Mouse (Mus musculus): Measurements from ENCODE around the gene Myo5a. TPM values are rescaled to one million over a fixed set of nuclear protein-coding genes. Genes with fewer than 3 reads are reported as not detected.

Gene Myo5a
- polyA plus RNA-seq, 1 experiment from 2014 or later = 48.0 TPM

DNA sequence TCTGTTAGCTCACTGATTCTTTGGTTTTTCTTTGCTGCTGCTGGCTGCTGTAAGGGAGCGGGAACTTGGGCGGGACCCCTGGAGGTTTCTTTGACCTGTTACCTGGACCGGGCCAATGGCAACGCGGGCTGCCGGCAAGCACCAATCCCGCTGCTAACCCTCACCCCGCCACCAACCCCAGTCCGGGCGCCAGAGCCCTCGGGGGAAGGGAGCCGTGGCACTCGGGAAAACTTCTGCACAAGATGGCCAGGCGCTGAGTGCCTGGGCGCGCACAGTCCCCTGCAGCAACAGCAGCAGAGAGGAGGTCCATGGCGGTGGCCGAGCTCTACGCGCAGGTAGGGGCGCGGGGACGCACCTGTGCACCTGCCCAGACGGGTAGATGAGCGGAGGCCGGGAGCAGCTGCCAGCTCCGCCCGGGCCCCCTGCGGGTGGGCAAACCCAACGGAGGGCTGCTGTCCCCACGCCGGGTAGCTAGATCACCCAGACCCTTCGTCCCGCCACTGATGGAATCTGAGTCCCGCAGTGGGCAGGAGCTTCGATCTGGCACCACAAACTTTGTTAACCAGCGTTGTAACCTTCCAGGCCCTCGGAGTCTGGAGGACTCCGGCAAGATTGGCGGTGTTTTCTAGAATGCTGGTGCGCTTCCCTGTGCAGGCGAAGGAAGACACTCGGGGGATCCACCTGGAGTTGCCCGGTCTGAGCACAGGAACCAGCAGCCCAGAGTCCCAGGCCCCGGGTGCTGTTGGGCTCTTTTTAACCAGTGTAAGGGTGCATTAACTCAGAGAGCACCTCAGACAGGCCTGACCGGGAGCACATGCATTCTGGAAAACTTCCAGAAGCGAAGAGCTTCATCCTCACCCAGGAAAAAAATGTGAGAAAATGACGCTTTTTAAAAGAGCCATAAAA lies 161.3 kb downstream of the Myo5a start, which contains the start of gene Myo5c:
Myo5c (plus strand) TSS at position 180 of the 906 bp plus-strand sequence.
- peak within 1 kb of the TSS; percentile 58 for H3K4me2 ChIP-seq (ENCODE audit: low read length)
- 4% methylated on average over 48 of the region's 48 CpGs for WGBS
- H3K27me3 ChIP-seq (ENCODE audit: control insufficient read depth, insufficient read depth, low read length) = peaks cover 22% of the 10 kb centered on the region
- H3K36me3 ChIP-seq (ENCODE audit: control insufficient read depth, insufficient read depth, low read length) = no peaks in the 10 kb centered on the region
- peaks cover 7% of the 10 kb centered on the region; the same call in 1 of the 2 replicates for H3K4me1 ChIP-seq (ENCODE audit: control insufficient read depth, insufficient read depth, low read length)
- no peaks in the 10 kb centered on the region for H3K9me3 ChIP-seq (ENCODE audit: control insufficient read depth, low read length)
- H3K4me3 ChIP-seq (replicated peaks; ENCODE audit: low read depth, low read length) = peak within 1 kb of the TSS; percentile 30
- no peak within 1 kb of the TSS for H3K9ac ChIP-seq (replicated peaks; ENCODE audit: low read length)
- peak; percentile 37; the same call in 1 of the 2 replicates for ATAC-seq (ENCODE audit: low FRiP score, low TSS enrichment)
- DNase-seq = peak; percentile 31
- no peak within 1 kb of the TSS for H3K27ac ChIP-seq (replicated peaks; ENCODE audit: low read depth, low read length)

DNA sequence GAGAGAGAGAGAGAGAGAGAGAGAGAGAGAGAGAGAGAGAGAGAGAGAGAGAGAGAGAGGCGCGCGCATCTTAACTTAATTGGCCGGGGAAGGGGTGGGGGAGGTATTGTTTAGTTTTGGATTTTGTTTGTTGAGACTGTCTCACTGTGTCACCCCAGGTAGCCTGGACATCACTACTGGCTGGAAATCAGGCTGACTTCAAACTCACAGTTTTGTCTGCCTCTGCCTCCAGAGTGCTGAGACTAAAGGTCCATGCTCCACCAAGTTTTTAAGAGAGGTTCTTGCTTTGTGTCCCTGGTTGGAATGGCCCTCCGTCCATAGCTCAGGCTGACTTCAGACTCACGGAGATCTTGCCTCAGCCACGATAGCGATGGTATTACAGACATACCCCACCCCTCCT lies 162.0 kb downstream of the Myo5a start:
- Histone ChIP-seq H3K9ac (replicated peaks; ENCODE audit: low read length) (no peak overlapping the region), H3K36me3 (ENCODE audit: control insufficient read depth, insufficient read depth, low read length) (no peaks in the 10 kb centered on the region), H3K27ac (replicated peaks; ENCODE audit: low read depth, low read length) (no peak overlapping the region), H3K9me3 (ENCODE audit: control insufficient read depth, low read length) (no peaks in the 10 kb centered on the region), H3K4me1 (ENCODE audit: control insufficient read depth, insufficient read depth, low read length) (peaks cover 7% of the 10 kb centered on the region; the same call in 1 of the 2 replicates), H3K27me3 (ENCODE audit: control insufficient read depth, insufficient read depth, low read length) (peaks cover 22% of the 10 kb centered on the region), H3K4me3 (replicated peaks; ENCODE audit: low read depth, low read length) (no peak overlapping the region), H3K4me2 (ENCODE audit: low read length) (no peak overlapping the region)
- WGBS = 16% methylated on average over 8 of the region's 8 CpGs
- no peak for DNase-seq
- ATAC-seq (ENCODE audit: low FRiP score, low TSS enrichment) = no peak

DNA sequence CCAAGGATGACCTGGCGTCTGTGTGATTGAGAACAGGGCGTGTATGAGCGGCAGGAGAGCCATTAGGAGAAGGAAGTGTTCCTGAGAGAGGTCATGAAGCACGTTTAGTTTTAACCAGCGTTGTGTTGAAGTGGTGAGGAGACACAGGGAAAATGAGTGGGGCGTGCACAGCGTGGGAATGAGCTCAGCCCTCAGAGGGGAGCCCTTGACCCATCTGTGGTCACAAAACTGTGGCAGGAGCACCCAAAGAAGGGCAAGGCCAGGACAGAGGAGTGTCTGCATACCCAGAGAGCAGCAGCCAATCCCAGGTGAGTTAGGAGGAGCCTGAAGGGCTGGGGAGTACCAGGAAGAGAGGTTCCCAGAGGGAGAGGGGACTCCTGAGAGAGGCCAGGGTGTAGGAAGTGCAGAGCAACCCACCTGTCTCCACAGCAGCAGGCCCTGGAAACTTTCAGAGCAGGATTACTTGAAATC lies 163.5 kb downstream of the Myo5a start:
- peaks cover 22% of the 10 kb centered on the region for H3K27me3 ChIP-seq (ENCODE audit: control insufficient read depth, insufficient read depth, low read length)
- ATAC-seq (ENCODE audit: low FRiP score, low TSS enrichment) = no peak
- H3K9ac ChIP-seq (replicated peaks; ENCODE audit: low read length) = no peak overlapping the region
- peaks cover 7% of the 10 kb centered on the region; the same call in 1 of the 2 replicates for H3K4me1 ChIP-seq (ENCODE audit: control insufficient read depth, insufficient read depth, low read length)
- 41% methylated on average over 7 of the region's 7 CpGs for WGBS
- no peak for DNase-seq
- no peaks in the 10 kb centered on the region for H3K9me3 ChIP-seq (ENCODE audit: control insufficient read depth, low read length)
- H3K4me2 ChIP-seq (ENCODE audit: low read length) = no peak overlapping the region
- H3K4me3 ChIP-seq (replicated peaks; ENCODE audit: low read depth, low read length) = no peak overlapping the region
- no peak overlapping the region for H3K27ac ChIP-seq (replicated peaks; ENCODE audit: low read depth, low read length)
- no peaks in the 10 kb centered on the region for H3K36me3 ChIP-seq (ENCODE audit: control insufficient read depth, insufficient read depth, low read length)

DNA sequence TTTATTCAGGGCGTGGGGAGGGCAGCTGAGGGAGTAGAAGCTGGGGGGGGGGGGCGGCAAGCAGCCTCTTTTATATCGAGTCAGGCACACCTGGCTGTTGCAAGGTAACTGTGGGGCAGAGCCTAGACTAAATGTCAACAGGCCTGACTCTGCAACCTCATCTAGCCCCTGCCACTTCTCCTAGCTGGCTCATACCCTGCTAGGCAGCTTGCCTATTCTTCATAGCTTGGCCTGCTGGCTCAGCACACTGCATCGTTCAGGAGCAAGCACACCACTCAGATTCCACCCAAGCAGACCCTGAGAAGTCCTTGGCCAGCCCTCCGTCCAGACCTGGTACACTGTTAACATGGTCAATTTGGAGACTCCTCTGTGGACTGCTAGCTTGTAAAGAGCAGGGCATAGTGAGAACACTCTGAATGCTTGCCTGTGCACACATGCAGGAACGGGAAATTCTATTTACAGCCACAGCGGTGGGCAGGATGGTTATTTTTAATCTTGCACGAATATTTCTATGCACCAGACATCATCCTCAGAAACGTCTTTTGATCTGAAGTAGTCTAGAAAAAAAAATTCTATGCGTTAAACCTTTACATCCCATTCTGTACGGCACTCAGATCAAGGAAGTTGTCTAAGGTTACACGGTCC lies 164.3 kb downstream of the Myo5a start:
- ATAC-seq (ENCODE audit: low FRiP score, low TSS enrichment) (no peak), DNase-seq (no peak)
- Histone ChIP-seq H3K27ac (replicated peaks; ENCODE audit: low read depth, low read length) (no peak overlapping the region), H3K4me3 (replicated peaks; ENCODE audit: low read depth, low read length) (no peak overlapping the region), H3K4me1 (ENCODE audit: control insufficient read depth, insufficient read depth, low read length) (peaks cover 7% of the 10 kb centered on the region; the same call in 1 of the 2 replicates), H3K9me3 (ENCODE audit: control insufficient read depth, low read length) (no peaks in the 10 kb centered on the region), H3K4me2 (ENCODE audit: low read length) (no peak overlapping the region), H3K9ac (replicated peaks; ENCODE audit: low read length) (no peak overlapping the region), H3K36me3 (ENCODE audit: control insufficient read depth, insufficient read depth, low read length) (no peaks in the 10 kb centered on the region), H3K27me3 (ENCODE audit: control insufficient read depth, insufficient read depth, low read length) (peaks cover 22% of the 10 kb centered on the region)
- WGBS = 77% methylated on average over 12 of the region's 12 CpGs

DNA sequence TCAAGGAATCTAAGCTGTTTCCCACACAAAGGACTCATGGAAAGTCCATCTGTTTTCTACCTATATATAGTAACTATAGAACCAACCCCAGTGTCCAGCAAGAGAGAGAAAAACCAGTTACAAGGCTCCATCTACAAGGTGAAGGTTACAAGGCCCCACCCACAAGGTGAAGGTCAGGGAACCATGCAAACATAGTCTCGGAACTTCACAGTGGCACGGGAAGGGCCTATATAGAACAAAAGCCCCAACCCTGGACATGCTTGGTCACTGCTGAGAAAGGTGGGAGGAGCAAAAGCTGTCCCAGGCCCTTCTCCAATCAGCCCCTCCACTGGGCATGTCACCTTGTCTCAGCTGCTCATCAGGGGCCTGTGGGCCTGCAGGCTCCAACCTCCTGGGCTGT lies 164.9 kb downstream of the Myo5a start:
- H3K27me3 ChIP-seq (ENCODE audit: control insufficient read depth, insufficient read depth, low read length) = peaks cover 19% of the 10 kb centered on the region
- no peak overlapping the region for H3K27ac ChIP-seq (replicated peaks; ENCODE audit: low read depth, low read length)
- DNase-seq (no peak), ATAC-seq (ENCODE audit: low FRiP score, low TSS enrichment) (no peak)
- no peak overlapping the region for H3K4me2 ChIP-seq (ENCODE audit: low read length)
- H3K4me3 ChIP-seq (replicated peaks; ENCODE audit: low read depth, low read length) = no peak overlapping the region
- no peaks in the 10 kb centered on the region for H3K36me3 ChIP-seq (ENCODE audit: control insufficient read depth, insufficient read depth, low read length)
- no peak overlapping the region for H3K9ac ChIP-seq (replicated peaks; ENCODE audit: low read length)
- no peaks in the 10 kb centered on the region for H3K9me3 ChIP-seq (ENCODE audit: control insufficient read depth, low read length)
- WGBS = 65% methylated on average over 2 of the region's 2 CpGs
- peaks cover 7% of the 10 kb centered on the region; the same call in 1 of the 2 replicates for H3K4me1 ChIP-seq (ENCODE audit: control insufficient read depth, insufficient read depth, low read length)

DNA sequence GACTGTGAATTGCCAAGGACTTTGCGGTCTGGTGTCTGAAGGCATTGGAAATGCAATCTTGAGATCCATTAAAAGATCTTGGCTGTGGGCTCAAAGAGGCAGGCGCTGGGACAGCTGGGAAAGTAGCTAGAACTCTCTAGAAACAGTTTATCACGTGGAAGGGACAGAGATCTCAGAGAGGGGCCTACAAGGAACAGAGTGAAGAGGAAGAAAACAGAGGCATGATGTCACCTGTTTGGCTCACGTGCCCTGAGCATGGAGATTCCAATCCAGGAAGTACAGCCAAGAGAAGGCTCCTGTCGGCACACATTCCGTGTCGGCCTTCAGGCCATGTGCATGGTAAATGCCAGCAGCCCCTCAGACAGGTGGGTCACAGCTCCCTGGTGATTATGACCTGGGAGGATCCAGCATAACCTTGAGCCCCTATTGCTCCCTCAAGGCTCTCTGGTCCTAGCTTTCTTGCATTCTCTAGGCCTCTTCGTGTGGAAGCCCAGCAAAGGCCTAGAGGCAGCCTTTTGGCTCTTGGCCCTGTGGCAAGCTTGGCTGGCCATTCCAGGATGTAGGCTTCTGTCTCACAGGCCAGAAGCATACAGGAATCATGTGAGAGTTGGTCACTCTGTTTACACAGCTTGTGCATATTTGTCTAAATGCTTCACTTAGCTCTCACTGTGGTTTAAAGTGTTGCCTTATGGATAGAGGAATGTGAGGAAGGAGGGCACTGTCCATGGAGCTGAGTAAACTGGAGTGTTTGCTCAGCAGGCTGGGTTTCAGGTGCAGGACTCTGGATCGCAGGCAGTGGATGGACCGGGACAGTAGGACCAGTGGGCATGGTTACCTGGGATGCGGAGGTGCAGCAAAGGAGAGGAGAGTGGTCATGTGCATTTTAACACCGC lies 165.8 kb downstream of the Myo5a start:
- Histone ChIP-seq H3K27ac (replicated peaks; ENCODE audit: low read depth, low read length) (no peak overlapping the region), H3K36me3 (ENCODE audit: control insufficient read depth, insufficient read depth, low read length) (no peaks in the 10 kb centered on the region), H3K4me1 (ENCODE audit: control insufficient read depth, insufficient read depth, low read length) (peaks cover 7% of the 10 kb centered on the region; the same call in 1 of the 2 replicates), H3K27me3 (ENCODE audit: control insufficient read depth, insufficient read depth, low read length) (peaks cover 10% of the 10 kb centered on the region), H3K4me3 (replicated peaks; ENCODE audit: low read depth, low read length) (no peak overlapping the region), H3K4me2 (ENCODE audit: low read length) (no peak overlapping the region), H3K9ac (replicated peaks; ENCODE audit: low read length) (no peak overlapping the region), H3K9me3 (ENCODE audit: control insufficient read depth, low read length) (no peaks in the 10 kb centered on the region)
- 87% methylated on average over 12 of the region's 12 CpGs for WGBS
- ATAC-seq (ENCODE audit: low FRiP score, low TSS enrichment) (no peak), DNase-seq (no peak)

DNA sequence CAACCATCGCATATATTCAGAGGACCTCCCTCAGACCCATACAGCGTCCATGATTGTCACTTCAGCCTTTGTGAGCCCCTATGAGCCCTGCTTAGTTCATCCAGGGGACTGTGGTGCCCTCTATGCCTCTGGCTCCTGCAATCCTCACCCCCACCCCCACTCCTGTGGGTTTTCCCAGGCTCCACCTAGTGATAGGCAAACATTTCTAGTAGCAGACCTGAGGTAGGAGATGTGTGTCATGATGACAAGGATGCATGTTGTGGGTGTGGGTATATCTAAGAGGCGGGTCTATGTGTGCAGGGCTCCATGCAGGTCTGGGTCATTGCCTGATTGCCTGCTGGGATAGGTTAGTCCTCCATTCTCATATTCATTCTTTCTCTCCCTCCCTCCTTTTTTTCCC lies 167.4 kb downstream of the Myo5a start:
- WGBS = 91% methylated on average over 3 of the region's 3 CpGs
- no peak for ATAC-seq (ENCODE audit: low FRiP score, low TSS enrichment)
- no peak overlapping the region for H3K27ac ChIP-seq (replicated peaks; ENCODE audit: low read depth, low read length)

DNA sequence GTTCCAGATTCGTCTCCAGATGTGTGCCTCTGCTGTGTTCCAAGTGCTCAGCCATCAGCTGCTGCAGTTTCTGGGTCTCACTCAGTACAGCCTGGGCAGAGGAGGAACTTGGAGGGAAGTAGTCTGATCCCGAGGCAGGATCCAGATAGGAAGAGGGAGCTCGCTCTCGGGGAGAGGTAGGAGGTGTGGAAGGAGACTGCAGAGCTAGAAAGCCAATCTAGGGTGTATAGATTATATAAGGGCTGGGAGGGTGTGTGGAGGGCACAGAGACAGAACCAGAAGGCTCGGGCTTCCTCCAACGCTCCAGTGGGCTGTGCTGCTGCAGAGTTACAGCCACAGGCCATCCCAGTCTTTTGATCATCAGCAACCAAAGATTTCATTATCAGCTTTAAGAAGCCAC lies 172.2 kb downstream of the Myo5a start:
- ATAC-seq (ENCODE audit: low FRiP score, low TSS enrichment) (no peak), DNase-seq (no peak)
- no peak overlapping the region for H3K4me2 ChIP-seq (ENCODE audit: low read length)
- no peaks in the 10 kb centered on the region for H3K36me3 ChIP-seq (ENCODE audit: control insufficient read depth, insufficient read depth, low read length)
- 83% methylated on average over 6 of the region's 6 CpGs for WGBS
- no peak overlapping the region for H3K4me3 ChIP-seq (replicated peaks; ENCODE audit: low read depth, low read length)
- H3K9me3 ChIP-seq (ENCODE audit: control insufficient read depth, low read length) = no peaks in the 10 kb centered on the region
- H3K4me1 ChIP-seq (ENCODE audit: control insufficient read depth, insufficient read depth, low read length) = 0 out of 2 replicates have a peak, but pooled peaks cover 3% of the 10 kb centered on the region
- no peak overlapping the region for H3K9ac ChIP-seq (replicated peaks; ENCODE audit: low read length)
- no peak overlapping the region for H3K27ac ChIP-seq (replicated peaks; ENCODE audit: low read depth, low read length)
- H3K27me3 ChIP-seq (ENCODE audit: control insufficient read depth, insufficient read depth, low read length) = no peaks in the 10 kb centered on the region

More for the DNA sequence above, 167.4 kb downstream of the Myo5a start:
- Histone ChIP-seq H3K4me3 (replicated peaks; ENCODE audit: low read depth, low read length) (no peak overlapping the region), H3K4me2 (ENCODE audit: low read length) (no peak overlapping the region), H3K27me3 (ENCODE audit: control insufficient read depth, insufficient read depth, low read length) (peaks cover 2% of the 10 kb centered on the region; the same call in 1 of the 2 replicates), H3K36me3 (ENCODE audit: control insufficient read depth, insufficient read depth, low read length) (no peaks in the 10 kb centered on the region), H3K9ac (replicated peaks; ENCODE audit: low read length) (no peak overlapping the region), H3K4me1 (ENCODE audit: control insufficient read depth, insufficient read depth, low read length) (no peaks in the 10 kb centered on the region), H3K9me3 (ENCODE audit: control insufficient read depth, low read length) (no peaks in the 10 kb centered on the region)
- no peak for DNase-seq
